Mouse (Mus musculus): Measurements from ENCODE around the gene Scn2b. TPM values are rescaled to one million over a fixed set of nuclear protein-coding genes. Genes with fewer than 3 reads are reported as not detected.
A peak's percentile ranks its signal among the peaks of the same experiment; 100 is the strongest.

The Scn2b gene
- polyA plus RNA-seq, 2 experiments = 3.3 to 6.6 TPM

DNA sequence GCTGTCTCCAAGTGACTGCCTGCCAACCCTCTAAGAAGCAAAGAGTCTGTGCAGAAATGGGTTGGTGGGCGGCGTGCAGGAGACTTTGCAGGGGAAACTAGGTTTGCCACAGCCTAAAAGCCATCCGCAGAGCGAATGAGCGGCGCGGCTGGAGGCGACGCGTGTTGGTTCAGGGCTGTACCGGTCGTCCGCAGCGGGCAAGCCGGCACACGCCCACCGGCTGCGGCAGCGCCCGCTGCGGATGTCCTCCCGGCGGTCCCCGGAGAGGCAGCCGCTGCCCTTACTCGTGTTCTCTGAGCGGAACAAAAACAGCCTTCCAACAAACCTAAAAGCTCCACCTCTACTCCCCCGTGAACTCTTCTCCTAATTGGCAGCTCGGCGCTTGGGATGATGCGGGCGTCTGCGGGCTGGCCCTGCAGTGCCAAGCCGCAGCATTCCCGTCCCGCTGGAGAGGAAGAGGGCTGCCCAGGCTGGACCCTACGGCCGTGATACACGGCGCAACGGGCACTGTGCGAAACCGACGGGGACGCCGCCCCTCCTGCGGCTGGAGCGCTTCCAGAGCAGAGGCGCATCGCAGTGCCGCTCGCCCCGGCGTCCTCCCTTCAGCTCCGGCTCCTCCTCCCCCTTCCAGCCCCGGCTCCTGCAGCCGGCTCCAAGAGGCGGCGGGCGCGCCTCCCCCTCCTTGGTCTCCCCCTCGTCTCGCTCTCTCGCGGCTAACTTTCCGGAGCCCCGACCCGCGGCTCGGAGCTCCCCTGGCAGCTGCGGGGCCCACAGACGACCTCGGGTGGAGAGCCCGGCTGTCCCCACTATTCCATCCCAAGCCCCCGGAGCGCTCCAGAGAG is 20.8 kb downstream of the Scn2b start, which contains the start of gene Scn4b:
Gene Scn4b (plus strand): TSS at position 205 of the 842 bp plus-strand sequence.
- ATAC-seq (ENCODE audit: low FRiP score, low read depth) (peak; percentile 12; the same call in 1 of the 2 replicates), DNase-seq (ENCODE audit: low spot score) (peak; percentile 18)

DNA sequence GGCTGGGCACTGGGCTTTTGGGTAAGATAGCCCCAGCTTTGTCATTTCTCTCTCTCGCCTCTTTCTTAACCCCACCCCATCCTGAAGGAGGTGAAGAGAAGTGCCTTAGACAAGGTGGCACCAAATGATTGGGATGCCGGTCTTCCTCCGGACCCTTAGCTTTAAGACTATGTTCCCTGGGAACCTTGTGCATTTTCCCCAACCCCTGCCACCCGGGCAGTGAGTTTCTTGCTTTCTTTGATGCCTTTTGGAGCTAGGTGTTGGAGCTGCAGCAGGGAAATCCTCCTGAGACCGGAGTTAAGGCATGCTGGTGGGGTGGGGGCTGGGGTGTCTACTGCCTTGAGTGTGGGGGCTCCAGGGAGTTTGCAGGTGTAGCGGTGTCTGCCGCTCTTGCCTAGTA is 21.5 kb downstream of the Scn2b start:
- Histone ChIP-seq H3K9ac (ENCODE audit: low read depth, low read length, severe bottlenecking) (peak overlapping the region; percentile 49; the same call in 1 of the 2 replicates), H3K4me2 (replicated peaks; ENCODE audit: low read depth, low read length, severe bottlenecking) (peak overlapping the region; percentile 98)

More for the DNA sequence above, 20.8 kb downstream of the Scn2b start, which contains the start of gene Scn4b:
- TF ChIP-seq POLR2A (IDR thresholded peaks at IDR 0.05; ENCODE audit: borderline replicate concordance, extremely low read depth, insufficient read depth, insufficient read length) = no peak
- Histone ChIP-seq H3K9ac (ENCODE audit: low read depth, low read length, severe bottlenecking) (peak within 1 kb of the TSS; percentile 49), H3K36me3 (ENCODE audit: control insufficient read depth, insufficient read depth, low read length) (no peaks in the 10 kb centered on the region), H3K27me3 (ENCODE audit: control insufficient read depth, insufficient read depth, low read length) (peaks cover 28% of the 10 kb centered on the region), H3K27ac (replicated peaks; ENCODE audit: low read depth, low read length) (no peak within 1 kb of the TSS), H3K4me3 (replicated peaks; ENCODE audit: low read length) (peak within 1 kb of the TSS; percentile 54), H3K9me3 (ENCODE audit: control insufficient read depth, low read length) (no peaks in the 10 kb centered on the region), H3K4me1 (ENCODE audit: control insufficient read depth, insufficient read depth, low read length) (peaks cover 9% of the 10 kb centered on the region), H3K4me2 (replicated peaks; ENCODE audit: low read depth, low read length, severe bottlenecking) (peak within 1 kb of the TSS; percentile 98)
- 1% methylated on average over 70 of the region's 76 CpGs for WGBS

GRCm38 (mm10) chr9:45140945-45141344 is 23.4 kb downstream of the Scn2b start:
- H3K27me3 ChIP-seq (ENCODE audit: control insufficient read depth, insufficient read depth, low read length) = peaks cover 28% of the 10 kb centered on the region
- no peak overlapping the region for H3K9ac ChIP-seq (ENCODE audit: low read depth, low read length, severe bottlenecking)
- H3K36me3 ChIP-seq (ENCODE audit: control insufficient read depth, insufficient read depth, low read length) = no peaks in the 10 kb centered on the region
- H3K27ac ChIP-seq (replicated peaks; ENCODE audit: low read depth, low read length) = no peak overlapping the region
- H3K9me3 ChIP-seq (ENCODE audit: control insufficient read depth, low read length) = no peaks in the 10 kb centered on the region
- no peak overlapping the region for H3K4me2 ChIP-seq (replicated peaks; ENCODE audit: low read depth, low read length, severe bottlenecking)
- no peak for TF ChIP-seq POLR2A (IDR thresholded peaks at IDR 0.05; ENCODE audit: borderline replicate concordance, extremely low read depth, insufficient read depth, insufficient read length)
- WGBS = 28% methylated on average over 7 of the region's 7 CpGs
- ATAC-seq (ENCODE audit: low FRiP score, low read depth) = no peak
- H3K4me1 ChIP-seq (ENCODE audit: control insufficient read depth, insufficient read depth, low read length) = peaks cover 13% of the 10 kb centered on the region
- DNase-seq (ENCODE audit: low spot score) = no peak
- H3K4me3 ChIP-seq (replicated peaks; ENCODE audit: low read length) = no peak overlapping the region

More for the DNA sequence above, 21.5 kb downstream of the Scn2b start:
- ATAC-seq (ENCODE audit: low FRiP score, low read depth) (no peak), DNase-seq (ENCODE audit: low spot score) (no peak)
- Histone ChIP-seq H3K27me3 (ENCODE audit: control insufficient read depth, insufficient read depth, low read length) (peaks cover 28% of the 10 kb centered on the region), H3K9me3 (ENCODE audit: control insufficient read depth, low read length) (no peaks in the 10 kb centered on the region), H3K4me1 (ENCODE audit: control insufficient read depth, insufficient read depth, low read length) (peaks cover 9% of the 10 kb centered on the region), H3K4me3 (replicated peaks; ENCODE audit: low read length) (peak overlapping the region; percentile 54), H3K36me3 (ENCODE audit: control insufficient read depth, insufficient read depth, low read length) (no peaks in the 10 kb centered on the region), H3K27ac (replicated peaks; ENCODE audit: low read depth, low read length) (no peak overlapping the region)
- 0% methylated on average over 7 of the region's 7 CpGs for WGBS
- TF ChIP-seq POLR2A (IDR thresholded peaks at IDR 0.05; ENCODE audit: borderline replicate concordance, extremely low read depth, insufficient read depth, insufficient read length) = no peak

GRCm38 (mm10) chr9:45142686-45143085 is 25.1 kb downstream of the Scn2b start:
- Histone ChIP-seq H3K9me3 (ENCODE audit: control insufficient read depth, low read length) (no peaks in the 10 kb centered on the region), H3K4me1 (ENCODE audit: control insufficient read depth, insufficient read depth, low read length) (peaks cover 13% of the 10 kb centered on the region), H3K27ac (replicated peaks; ENCODE audit: low read depth, low read length) (no peak overlapping the region), H3K4me2 (replicated peaks; ENCODE audit: low read depth, low read length, severe bottlenecking) (no peak overlapping the region), H3K4me3 (replicated peaks; ENCODE audit: low read length) (no peak overlapping the region), H3K27me3 (ENCODE audit: control insufficient read depth, insufficient read depth, low read length) (peaks cover 18% of the 10 kb centered on the region), H3K36me3 (ENCODE audit: control insufficient read depth, insufficient read depth, low read length) (no peaks in the 10 kb centered on the region), H3K9ac (ENCODE audit: low read depth, low read length, severe bottlenecking) (no peak overlapping the region)
- ATAC-seq (ENCODE audit: low FRiP score, low read depth) (no peak), DNase-seq (ENCODE audit: low spot score) (no peak)
- no peak for TF ChIP-seq POLR2A (IDR thresholded peaks at IDR 0.05; ENCODE audit: borderline replicate concordance, extremely low read depth, insufficient read depth, insufficient read length)
- WGBS = 47% methylated on average over 3 of the region's 3 CpGs

DNA sequence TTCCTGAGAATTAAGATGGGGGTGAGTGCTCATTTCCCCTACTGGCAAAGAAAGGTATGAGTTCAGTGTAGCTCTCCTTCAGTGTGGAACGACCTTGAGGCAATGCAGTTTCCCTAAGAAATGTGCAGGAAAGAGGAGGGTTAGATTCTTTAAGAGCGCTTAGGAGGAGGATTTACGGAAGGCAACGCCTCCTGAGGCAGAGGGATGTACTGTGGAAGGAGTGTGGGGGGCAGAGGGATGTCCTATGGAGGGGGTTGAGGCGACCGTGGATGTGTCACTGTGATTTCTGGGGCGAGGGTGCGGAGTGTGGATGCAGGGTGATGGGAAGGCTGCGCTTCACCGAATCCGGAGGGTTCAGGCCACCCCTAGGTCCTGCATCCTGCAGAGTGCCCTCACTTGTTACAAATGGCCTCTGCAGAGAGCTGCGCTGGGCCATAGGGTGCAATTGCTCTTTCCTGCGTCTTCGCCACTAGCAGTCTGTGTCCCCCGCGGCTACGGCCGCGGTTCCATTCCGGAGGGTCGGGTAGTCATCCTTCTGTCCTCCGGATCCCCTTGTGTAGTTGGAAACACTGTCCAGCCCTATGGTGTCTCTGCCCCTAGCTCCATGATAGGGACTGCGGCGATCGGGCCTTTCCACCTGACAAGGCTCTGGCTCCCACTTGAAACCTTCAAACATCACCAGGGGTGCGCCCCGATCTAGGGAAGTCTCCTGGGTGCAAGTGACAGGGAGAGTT is 28.1 kb downstream of the Scn2b start:
- H3K27ac ChIP-seq (replicated peaks; ENCODE audit: low read depth, low read length) = no peak overlapping the region
- DNase-seq (ENCODE audit: low spot score) (no peak), ATAC-seq (ENCODE audit: low FRiP score, low read depth) (peak; percentile 19; the same call in 1 of the 2 replicates)
- H3K4me1 ChIP-seq (ENCODE audit: control insufficient read depth, insufficient read depth, low read length) = peaks cover 4% of the 10 kb centered on the region; the same call in 1 of the 2 replicates
- no peaks in the 10 kb centered on the region for H3K9me3 ChIP-seq (ENCODE audit: control insufficient read depth, low read length)
- peak overlapping the region; percentile 38 for H3K9ac ChIP-seq (ENCODE audit: low read depth, low read length, severe bottlenecking)
- no peaks in the 10 kb centered on the region for H3K36me3 ChIP-seq (ENCODE audit: control insufficient read depth, insufficient read depth, low read length)
- peak overlapping the region; percentile 39 for H3K4me3 ChIP-seq (replicated peaks; ENCODE audit: low read length)
- no peaks in the 10 kb centered on the region; the same call in 1 of the 2 replicates for H3K27me3 ChIP-seq (ENCODE audit: control insufficient read depth, insufficient read depth, low read length)
- WGBS = 4% methylated on average over 27 of the region's 27 CpGs
- no peak for TF ChIP-seq POLR2A (IDR thresholded peaks at IDR 0.05; ENCODE audit: borderline replicate concordance, extremely low read depth, insufficient read depth, insufficient read length)
- H3K4me2 ChIP-seq (replicated peaks; ENCODE audit: low read depth, low read length, severe bottlenecking) = peak overlapping the region; percentile 79

Data from limb, embryonic 14.5 days (tissue).